Mouse (Mus musculus) heart, embryonic 11.5 days (tissue): ENCODE data around the gene Trim2. TPM values are rescaled to one million over a fixed set of nuclear protein-coding genes. Genes with fewer than 3 reads are reported as not detected.
A peak's percentile ranks its signal among the peaks of the same experiment; 100 is the strongest.

Experiments
- ATAC-seq: fragments of 200-750 bp; cut with Nextera tagmentation; replicated peaks from 2 replicates; pipeline ENCODE4 v1.8.0; 2017; ENCODE audit warnings: moderate library complexity; ENCODE audit not compliant: insufficient number of reproducible peaks, low FRiP score, low TSS enrichment
- H3K27ac ChIP-seq: fragments of 300-500 bp; sonication (generic); 2 replicates; pipeline ENCODE4 v1.5.1; 2014; ENCODE audit warnings: mild to moderate bottlenecking, low read depth, low read length
- H3K27me3 ChIP-seq: fragments of 300-500 bp; sonication (generic); 2 replicates; pipeline ENCODE4 v1.6.1; 2014; ENCODE audit warnings: mild to moderate bottlenecking, low read length, mixed read lengths; ENCODE audit not compliant: control insufficient read depth, insufficient read depth
- H3K36me3 ChIP-seq: fragments of 300-500 bp; sonication (generic); 2 replicates; pipeline ENCODE4 v1.6.1; 2014; ENCODE audit warnings: mild to moderate bottlenecking, low read length, moderate library complexity, mixed read lengths; ENCODE audit not compliant: control insufficient read depth, insufficient read depth
- H3K4me1 ChIP-seq: fragments of 300-500 bp; sonication (generic); 2 replicates; pipeline ENCODE4 v1.6.1; 2014; ENCODE audit warnings: low read length; ENCODE audit not compliant: control insufficient read depth, insufficient read depth
- H3K4me2 ChIP-seq: fragments of 300-500 bp; sonication (generic); 2 replicates; pipeline ENCODE4 v1.6.1; 2014; ENCODE audit warnings: mild to moderate bottlenecking, moderate library complexity
- H3K4me3 ChIP-seq: fragments of 300-500 bp; sonication (generic); 2 replicates; pipeline ENCODE4 v1.5.1; 2014; ENCODE audit warnings: low read depth, low read length
- H3K9ac ChIP-seq: fragments of 300-500 bp; sonication (generic); 2 replicates; pipeline ENCODE4 v1.6.1; 2014; ENCODE audit warnings: mild to moderate bottlenecking, low read depth, low read length, moderate library complexity
- H3K9me3 ChIP-seq: fragments of 300-500 bp; sonication (generic); replicated peaks from 2 replicates; pipeline ENCODE4 v1.6.1; 2016; ENCODE audit warnings: low read length; ENCODE audit not compliant: control insufficient read depth
- WGBS: fragments of 180-500 bp; shearing (Covaris S2); extraction: QIAGEN DNeasy Blood & Tissue Kit; methylation state at CpG from one replicate; pipeline ENCODE4 v1.1.7; 2014; ENCODE audit not compliant: insufficient replicate concordance; 5-methylcytosine and 5-hydroxymethylcytosine counted together
- polyA plus RNA-seq: library from polyadenylated mRNA; unstranded; fragments of >200 nt; fragmentation: Nextera tagmentation; extraction: Ambion mirVana; gene quantifications from 2 replicates; pipeline ENCODE4 v1.2.1, GENCODE M21; 2014

Gene Trim2
- polyA plus RNA-seq: 8.9 TPM in 2 replicates

DNA sequence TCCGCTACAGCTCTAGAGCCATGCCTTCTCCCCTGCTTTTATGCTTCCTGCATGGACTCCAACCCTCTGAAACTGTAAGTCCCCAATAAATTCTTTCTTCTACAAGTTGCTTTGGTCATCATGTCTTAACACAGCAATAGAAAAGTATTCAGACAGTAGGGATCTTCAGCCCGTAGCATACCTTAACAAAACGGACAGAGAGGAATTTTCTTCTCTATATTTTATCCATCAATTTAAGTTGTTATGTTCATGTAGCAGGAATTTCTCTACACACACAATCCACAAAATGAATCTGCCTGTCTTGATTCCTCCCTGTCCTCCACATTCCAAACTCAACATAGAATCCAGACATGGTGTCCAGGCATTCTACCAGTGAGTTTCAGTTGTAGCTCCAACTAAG, at the start of gene Trim2:
Gene Trim2, minus strand, starts transcription at position 101 of the 400 bp plus-strand sequence.
- Histone ChIP-seq H3K27me3 (peaks cover 51% of the 10 kb centered on the region), H3K4me3 (no peak within 1 kb of the TSS), H3K36me3 (no peaks in the 10 kb centered on the region), H3K4me2 (no peak within 1 kb of the TSS), H3K9me3 (0 out of 2 replicates have a peak, but pooled peaks cover 2% of the 10 kb centered on the region), H3K9ac (no peak within 1 kb of the TSS), H3K27ac (no peak within 1 kb of the TSS), H3K4me1 (peaks cover 7% of the 10 kb centered on the region)
- WGBS: 86% methylated on average over 3 of the region's 3 CpGs
- no peak for ATAC-seq

DNA sequence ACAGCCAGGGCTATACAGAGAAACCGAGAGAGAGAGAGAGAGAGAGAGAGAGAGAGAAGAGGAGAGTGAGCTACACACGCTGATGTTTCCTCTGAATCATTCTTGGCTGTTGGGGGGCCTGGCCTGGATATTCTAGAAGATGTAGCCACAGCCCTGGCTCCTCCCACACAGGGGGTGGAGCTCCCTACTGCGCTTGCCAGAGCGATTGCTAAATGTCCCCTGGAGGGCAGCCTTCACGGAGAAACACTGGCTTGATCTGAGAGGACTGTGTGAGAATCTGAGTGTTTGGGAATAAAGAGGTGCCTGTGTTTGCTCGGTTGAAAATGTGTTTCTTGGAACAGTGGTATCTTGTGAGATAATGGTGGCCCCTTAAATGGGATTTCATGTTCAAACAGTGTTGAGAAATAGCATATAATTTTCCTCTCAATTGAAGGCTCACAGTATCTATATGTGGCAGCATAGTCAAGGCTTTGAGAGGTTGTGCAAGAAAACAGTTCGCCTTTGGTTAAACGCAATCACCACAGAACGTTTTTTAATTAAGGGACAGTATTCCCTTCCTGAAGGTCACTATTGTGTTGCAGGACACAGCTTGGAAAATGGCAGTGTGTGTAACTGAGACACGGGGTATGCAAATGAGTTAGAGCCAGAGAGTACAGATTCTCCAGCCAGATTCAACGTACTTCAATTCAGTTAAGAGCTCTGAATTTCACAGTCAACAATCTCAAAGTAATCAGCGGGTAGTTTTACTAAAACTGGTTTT, 49.4 kb upstream of the Trim2 start:
- Histone ChIP-seq H3K27me3 (peaks cover 9% of the 10 kb centered on the region), H3K4me1 (no peaks in the 10 kb centered on the region), H3K27ac (no peak overlapping the region), H3K9me3 (no peaks in the 10 kb centered on the region), H3K36me3 (no peaks in the 10 kb centered on the region), H3K4me3 (no peak overlapping the region), H3K4me2 (no peak overlapping the region), H3K9ac (no peak overlapping the region)
- peak; percentile 18; the same call in 1 of the 2 replicates for ATAC-seq
- 48% methylated on average over 12 of the region's 12 CpGs for WGBS

DNA sequence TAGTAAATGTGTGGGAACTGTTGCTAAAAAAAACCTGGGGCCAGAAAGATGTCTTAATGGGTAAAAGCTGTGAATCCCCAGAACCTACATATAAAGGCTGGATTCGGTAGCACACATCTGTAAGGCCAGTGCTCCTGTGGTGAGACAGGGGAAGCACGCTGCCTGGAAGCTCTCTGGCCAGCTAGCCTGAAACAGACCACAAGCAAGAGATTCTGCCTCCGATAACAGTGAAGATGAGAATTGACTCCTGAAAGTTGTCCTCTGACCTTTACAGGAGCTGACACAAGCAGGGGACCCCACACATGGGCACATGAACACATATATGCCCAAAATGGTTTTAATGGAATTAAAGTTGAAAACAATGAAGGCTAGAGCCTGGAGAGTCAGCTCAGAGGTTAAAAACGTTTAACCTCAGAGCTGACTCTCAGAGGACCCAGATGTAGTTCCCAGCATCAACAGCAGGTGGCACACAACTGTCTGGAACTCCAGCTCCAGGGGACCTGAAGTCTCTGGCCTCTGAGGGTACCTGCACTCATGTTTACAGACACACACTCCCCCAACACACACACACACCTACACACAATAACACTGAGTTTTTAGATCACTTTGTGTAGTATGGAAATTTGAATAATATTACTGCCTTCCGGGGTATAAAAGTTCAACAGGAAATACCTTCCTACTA, 45.8 kb upstream of the Trim2 start:
- Histone ChIP-seq H3K9ac (no peak overlapping the region), H3K36me3 (no peaks in the 10 kb centered on the region), H3K4me3 (no peak overlapping the region), H3K9me3 (no peaks in the 10 kb centered on the region), H3K27me3 (peaks cover 23% of the 10 kb centered on the region), H3K4me1 (no peaks in the 10 kb centered on the region; the same call in 1 of the 2 replicates), H3K27ac (no peak overlapping the region), H3K4me2 (no peak overlapping the region)
- ATAC-seq: no peak
- WGBS: 47% methylated on average over 5 of the region's 5 CpGs

DNA sequence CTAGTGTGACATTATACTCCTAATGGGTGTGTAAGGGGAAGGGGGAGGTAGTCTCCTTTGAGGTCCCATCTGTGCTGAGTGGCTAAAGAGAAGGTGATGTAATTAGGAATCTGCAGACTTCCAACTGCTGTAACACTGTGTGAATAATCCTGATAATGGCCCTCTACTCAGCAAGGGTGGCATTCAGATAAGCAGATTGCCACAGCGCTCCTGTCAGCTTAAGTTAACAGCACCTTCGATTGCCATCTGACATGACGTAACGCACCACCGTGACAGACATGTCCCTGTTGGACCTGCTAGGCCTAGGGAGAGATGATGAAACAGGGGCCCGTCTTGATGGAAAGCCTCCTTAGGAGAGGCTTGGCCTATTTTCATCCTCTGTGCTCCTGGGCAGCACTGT, 43.6 kb upstream of the Trim2 start:
- ATAC-seq: no peak

DNA sequence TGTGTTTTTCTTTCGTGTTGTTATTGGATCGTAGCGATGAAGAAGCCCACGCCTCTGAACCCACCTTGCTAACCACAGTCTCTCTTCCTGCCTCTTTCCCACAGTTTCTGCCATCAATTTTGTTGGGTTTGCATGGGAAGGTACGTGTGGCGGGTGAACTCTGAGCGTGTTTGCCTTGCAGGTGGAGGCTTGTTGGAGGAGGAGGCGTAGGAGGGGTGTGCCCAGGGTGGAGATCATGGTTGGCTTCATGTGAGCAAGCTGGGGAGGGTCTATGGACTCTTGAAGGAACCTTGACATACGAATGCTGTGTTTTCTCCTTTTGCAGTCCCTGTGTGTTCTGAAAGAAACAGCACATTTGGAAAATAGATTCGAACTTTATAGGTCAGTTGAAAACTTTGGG, 43.1 kb upstream of the Trim2 start:
- Histone ChIP-seq H3K4me3 (no peak overlapping the region), H3K27ac (no peak overlapping the region), H3K4me2 (no peak overlapping the region), H3K36me3 (no peaks in the 10 kb centered on the region), H3K4me1 (peaks cover under 1% of the 10 kb centered on the region; the same call in 1 of the 2 replicates), H3K9me3 (no peaks in the 10 kb centered on the region), H3K9ac (no peak overlapping the region), H3K27me3 (peaks cover 32% of the 10 kb centered on the region)
- WGBS: 88% methylated on average over 10 of the region's 10 CpGs
- no peak for ATAC-seq

More for the DNA sequence above, 43.6 kb upstream of the Trim2 start:
- Histone ChIP-seq H3K27me3 (peaks cover 33% of the 10 kb centered on the region), H3K36me3 (no peaks in the 10 kb centered on the region), H3K9ac (no peak overlapping the region), H3K4me1 (no peaks in the 10 kb centered on the region; the same call in 1 of the 2 replicates), H3K4me2 (no peak overlapping the region), H3K4me3 (no peak overlapping the region), H3K9me3 (no peaks in the 10 kb centered on the region), H3K27ac (no peak overlapping the region)
- 42% methylated on average over 6 of the region's 6 CpGs for WGBS

DNA sequence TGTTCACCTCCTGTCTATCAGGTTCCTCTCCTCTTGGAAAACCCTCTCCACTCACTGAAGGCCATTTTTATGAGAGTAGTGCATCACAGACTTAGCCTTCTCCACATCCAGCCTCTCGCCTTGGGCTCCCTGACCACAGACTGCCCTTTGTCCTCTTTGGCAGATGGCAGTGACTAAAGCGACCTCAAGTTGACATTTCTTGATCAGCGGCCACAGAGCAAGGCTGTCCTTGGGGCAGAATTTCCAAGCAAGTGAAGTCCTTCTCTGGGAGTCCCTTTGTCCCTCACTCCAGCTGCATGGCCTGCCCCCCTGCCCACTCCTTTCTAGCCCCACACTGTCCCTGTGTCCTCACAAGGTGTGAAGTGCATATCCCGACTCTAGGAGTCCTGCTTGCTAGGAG, 40.7 kb upstream of the Trim2 start:
- no peak for ATAC-seq
- Histone ChIP-seq H3K9me3 (no peaks in the 10 kb centered on the region), H3K27ac (no peak overlapping the region), H3K9ac (no peak overlapping the region), H3K27me3 (peaks cover 31% of the 10 kb centered on the region), H3K4me3 (no peak overlapping the region), H3K36me3 (no peaks in the 10 kb centered on the region), H3K4me1 (peaks cover 4% of the 10 kb centered on the region; the same call in 1 of the 2 replicates), H3K4me2 (no peak overlapping the region)
- WGBS: 61% methylated on average over 4 of the region's 4 CpGs

DNA sequence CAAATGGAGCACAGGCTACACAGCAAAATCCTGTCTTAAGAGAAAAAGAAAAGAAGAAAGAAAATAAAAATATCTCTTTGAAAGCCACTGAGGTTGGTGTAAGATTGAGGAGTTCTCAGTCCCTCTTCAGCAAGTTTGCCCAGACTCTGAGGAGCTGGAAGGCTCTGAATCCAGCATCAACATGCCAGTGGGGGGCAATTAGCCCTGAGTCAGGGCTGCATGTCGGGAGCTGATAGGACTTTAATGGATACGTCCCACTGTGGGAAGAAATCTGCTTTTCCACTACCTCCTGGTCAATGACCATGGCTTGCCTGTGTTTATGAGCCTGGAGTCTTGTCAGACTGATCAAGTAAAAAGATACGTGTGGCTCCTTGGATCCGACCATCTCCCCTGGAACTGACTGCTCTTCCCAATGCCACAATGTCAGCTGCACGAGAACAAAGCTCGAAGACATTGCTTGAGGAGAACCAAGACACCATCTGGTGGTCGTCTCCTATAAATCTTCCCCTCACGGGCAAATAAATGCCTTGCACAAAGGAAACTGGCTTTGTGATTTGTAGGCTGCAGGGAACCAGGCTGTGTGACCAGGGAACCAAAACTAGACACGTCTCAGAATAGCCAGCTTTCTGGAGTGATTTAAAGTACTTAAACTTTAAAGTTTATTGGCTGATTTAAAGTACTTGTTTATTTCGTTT, 39.9 kb upstream of the Trim2 start:
- 21% methylated on average over 10 of the region's 10 CpGs for WGBS
- no peak overlapping the region for H3K9ac ChIP-seq
- no peak overlapping the region for H3K4me2 ChIP-seq
- no peak for ATAC-seq
- H3K4me1 ChIP-seq: peaks cover 4% of the 10 kb centered on the region; the same call in 1 of the 2 replicates
- H3K36me3 ChIP-seq: no peaks in the 10 kb centered on the region
- peaks cover 34% of the 10 kb centered on the region for H3K27me3 ChIP-seq
- no peak overlapping the region for H3K27ac ChIP-seq
- H3K4me3 ChIP-seq: no peak overlapping the region
- no peaks in the 10 kb centered on the region for H3K9me3 ChIP-seq

DNA sequence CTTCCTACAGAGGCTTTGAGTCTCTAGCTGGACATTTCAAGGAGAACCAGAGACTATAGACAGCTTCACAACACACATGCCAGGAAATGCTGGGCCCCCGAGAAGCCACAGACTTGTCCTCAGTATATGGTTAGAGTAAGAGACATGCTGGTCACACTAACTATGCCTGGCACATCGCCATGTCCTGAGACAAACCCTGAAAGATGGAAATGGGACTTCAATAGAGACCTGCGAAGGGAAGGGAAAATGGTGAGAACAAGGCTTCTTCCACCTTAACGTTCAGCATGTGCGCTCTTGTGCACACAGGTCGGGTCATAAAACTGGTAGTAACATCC, 38.9 kb upstream of the Trim2 start:
- H3K27ac ChIP-seq: no peak overlapping the region
- H3K36me3 ChIP-seq: no peaks in the 10 kb centered on the region
- H3K4me1 ChIP-seq: peaks cover 4% of the 10 kb centered on the region; the same call in 1 of the 2 replicates
- peaks cover 34% of the 10 kb centered on the region for H3K27me3 ChIP-seq
- H3K9me3 ChIP-seq: no peaks in the 10 kb centered on the region
- no peak overlapping the region for H3K9ac ChIP-seq
- peak overlapping the region; percentile 93 for H3K4me2 ChIP-seq
- H3K4me3 ChIP-seq: peak overlapping the region; percentile 44
- 38% methylated on average over 6 of the region's 6 CpGs for WGBS
- no peak for ATAC-seq
